Mouse (Mus musculus) embryo, embryonic 9.5 days (tissue): ENCODE data around the gene Tmem135.

Source experiments
- DNase-seq: peaks from one replicate; pipeline ENCODE4 v3.0.0-alpha.2; 2017; ENCODE audit errors: extremely low spot score

Tmem135 gene

DNA sequence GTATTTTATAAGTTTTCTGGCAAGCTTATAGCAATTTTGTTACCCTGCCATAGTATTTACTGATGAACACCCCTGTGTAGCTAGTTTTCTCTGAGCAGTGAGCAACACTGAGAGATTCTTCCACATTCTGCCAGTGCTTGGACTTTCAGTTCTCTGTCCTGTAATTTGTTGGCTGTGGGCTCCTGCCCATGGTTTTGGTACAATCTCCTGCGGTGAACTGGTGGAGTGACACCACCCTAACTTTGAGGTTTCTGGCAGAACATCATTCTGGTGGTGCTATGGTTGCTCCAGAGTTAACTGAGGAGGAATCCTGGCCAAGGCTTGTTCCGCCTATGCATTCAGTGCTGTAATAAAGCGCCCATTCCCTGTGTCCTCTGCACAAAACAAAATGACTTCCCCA lies 21.1 kb downstream of the Tmem135 start:
- DNase-seq = no peak

GRCm38 (mm10) chr7:89380935-89381705 lies 22.9 kb downstream of the Tmem135 start:
- DNase-seq = no peak

GRCm38 (mm10) chr7:89371623-89372295 lies 32.3 kb downstream of the Tmem135 start:
- DNase-seq = no peak

GRCm38 (mm10) chr7:89370917-89371316 lies 33.1 kb downstream of the Tmem135 start:
- DNase-seq = no peak

DNA sequence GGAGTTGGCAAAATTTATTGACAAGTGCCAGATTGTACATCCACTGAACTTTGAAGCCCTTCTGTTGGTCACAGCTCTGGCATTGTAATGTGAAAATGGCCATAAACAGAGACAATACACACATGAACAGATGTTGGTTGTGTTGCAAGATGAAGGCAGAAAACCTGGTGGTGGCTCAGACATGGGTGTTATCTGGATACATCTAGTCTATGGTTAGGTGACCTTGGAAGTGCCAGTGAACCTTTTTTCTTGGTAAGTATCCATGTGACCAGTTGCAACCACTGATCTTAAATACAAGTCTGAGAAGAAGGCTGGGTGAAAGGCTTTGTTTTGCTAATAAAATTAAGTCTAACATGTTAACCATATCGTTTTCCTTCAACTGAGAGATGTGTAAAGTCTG lies 33.9 kb downstream of the Tmem135 start:
- DNase-seq = no peak

DNA sequence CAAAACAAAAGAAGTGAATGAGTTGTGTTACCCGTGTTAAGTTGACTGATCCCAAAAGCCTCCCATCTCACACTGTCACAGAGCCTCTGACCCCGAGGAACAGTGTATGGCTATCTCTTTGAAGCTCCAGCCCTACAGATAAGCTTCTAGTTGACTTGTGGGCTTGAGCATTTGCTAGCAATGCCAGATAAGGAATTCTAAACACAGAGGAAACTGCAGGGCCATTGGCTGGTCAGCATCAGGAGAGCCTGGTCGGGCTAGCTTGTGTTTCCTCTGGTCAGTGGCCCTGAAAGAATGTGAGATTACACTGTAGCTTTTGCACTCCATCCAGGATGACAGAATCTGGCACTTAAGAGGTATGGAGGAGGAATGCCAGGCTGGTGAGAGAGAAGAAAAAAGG lies 36.4 kb downstream of the Tmem135 start:
- peak; percentile 41 for DNase-seq

DNA sequence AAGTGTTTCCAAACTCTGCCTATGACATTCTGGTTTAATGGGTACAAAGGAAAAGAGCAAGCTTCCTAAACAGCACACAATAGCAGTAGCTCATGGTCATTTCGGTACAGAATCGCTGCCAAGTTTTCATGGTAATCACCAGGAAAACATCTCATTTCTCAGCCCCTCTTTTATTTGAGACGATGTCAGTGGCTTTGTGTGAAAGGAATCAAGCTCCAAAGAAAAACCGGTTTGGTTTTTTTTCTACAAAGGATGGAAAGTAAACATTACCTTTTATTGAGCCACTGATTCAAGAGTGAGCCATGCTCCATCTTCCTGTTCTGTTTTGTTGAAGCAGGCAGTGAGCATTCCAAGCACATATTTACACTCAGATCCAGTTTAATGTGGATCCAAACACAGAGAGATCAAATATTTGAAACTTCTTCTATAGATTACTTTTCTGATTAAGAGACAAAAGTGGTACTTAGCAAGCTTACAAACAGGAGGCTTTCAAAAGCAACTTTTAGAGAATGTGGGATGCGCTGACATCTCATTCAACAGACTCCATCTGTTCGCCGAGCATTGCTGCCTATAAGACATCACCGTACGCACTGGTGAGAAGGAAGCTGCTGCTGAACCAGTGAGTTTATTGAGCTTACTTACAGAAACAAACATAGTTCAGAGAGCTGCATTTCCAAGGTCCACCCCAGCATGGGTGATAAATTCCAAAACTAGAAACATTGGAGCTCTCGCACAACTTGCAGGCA lies 38.7 kb downstream of the Tmem135 start:
- no peak for DNase-seq

DNA sequence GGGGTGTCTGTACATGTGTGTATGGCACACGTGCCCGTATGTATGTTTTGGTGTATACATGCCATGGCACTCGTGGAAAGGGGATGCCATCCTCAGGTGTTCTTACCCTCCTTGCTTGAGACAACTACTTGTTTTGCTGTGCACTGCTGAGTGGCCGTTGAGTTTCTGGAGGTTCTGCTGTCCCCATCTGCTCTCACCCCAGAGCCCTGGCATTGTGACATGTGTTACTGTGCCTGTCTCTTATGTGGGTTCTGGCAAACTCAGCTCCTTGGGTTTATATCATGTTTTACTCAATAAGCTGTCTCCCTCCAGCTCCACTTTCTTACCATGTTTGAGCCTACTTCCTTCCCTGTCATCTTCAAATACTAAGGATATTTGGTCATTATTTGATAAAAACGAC lies 40.0 kb downstream of the Tmem135 start:
- no peak for DNase-seq

GRCm38 (mm10) chr7:89356307-89356706 lies 47.7 kb downstream of the Tmem135 start:
- peak; percentile 32 for DNase-seq

- no peak for DNase-seq
These were observed 48.3 kb downstream of the Tmem135 start for GRCm38 (mm10) chr7:89355519-89356255.

DNA sequence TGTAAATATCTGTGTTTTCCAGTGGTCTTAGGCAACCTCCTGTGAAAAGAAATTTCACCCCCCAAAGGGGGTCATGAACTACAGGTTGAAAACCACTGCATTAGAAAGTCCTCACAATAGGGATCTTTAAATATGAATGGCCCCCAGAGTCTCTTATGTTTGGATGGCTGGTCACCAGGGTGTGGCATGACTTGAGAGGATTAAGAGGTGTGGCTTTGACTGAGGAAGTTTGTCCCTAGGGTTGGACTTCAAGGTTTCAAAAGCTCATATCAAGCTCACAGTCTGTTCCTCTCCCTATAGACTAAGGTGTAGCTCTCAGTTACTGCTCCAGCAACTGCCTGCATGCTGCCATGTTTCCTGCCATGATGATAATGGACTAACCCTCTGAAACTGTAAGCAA lies 62.0 kb downstream of the Tmem135 start:
- DNase-seq = no peak

DNA sequence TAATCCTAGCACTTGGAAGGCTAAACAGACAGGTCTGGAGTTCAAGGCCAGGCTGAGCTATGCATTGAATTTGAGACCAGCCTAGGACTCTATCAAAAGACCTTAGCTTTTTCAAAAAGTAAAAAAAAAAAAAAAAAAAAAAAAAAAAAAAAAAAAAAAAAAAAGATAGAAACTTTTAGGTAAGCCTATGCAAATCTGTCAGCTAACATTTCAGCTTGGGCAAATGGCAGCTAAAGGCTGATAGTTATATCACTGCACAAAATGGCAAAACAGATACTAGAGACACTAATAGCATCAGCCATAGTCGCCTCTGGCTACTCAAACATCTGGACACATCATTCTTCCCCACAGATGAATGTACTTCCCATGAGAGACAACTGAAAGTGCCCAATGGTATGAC lies 64.2 kb downstream of the Tmem135 start:
- no peak for DNase-seq

DNA sequence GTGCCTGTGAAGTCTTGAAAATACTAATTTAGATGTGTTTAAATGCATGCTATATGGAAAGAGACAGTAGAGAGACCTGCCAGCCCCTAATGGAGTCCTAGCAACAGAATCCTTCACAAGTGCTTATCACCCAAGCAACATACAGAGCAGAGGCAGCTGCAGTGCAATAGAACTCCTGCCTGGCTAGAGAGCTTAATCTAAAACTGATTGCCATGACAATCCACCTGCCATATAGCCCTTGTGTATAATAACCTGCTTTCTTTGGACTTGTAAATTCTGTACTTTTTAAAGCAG lies 64.9 kb downstream of the Tmem135 start:
- DNase-seq = no peak

DNA sequence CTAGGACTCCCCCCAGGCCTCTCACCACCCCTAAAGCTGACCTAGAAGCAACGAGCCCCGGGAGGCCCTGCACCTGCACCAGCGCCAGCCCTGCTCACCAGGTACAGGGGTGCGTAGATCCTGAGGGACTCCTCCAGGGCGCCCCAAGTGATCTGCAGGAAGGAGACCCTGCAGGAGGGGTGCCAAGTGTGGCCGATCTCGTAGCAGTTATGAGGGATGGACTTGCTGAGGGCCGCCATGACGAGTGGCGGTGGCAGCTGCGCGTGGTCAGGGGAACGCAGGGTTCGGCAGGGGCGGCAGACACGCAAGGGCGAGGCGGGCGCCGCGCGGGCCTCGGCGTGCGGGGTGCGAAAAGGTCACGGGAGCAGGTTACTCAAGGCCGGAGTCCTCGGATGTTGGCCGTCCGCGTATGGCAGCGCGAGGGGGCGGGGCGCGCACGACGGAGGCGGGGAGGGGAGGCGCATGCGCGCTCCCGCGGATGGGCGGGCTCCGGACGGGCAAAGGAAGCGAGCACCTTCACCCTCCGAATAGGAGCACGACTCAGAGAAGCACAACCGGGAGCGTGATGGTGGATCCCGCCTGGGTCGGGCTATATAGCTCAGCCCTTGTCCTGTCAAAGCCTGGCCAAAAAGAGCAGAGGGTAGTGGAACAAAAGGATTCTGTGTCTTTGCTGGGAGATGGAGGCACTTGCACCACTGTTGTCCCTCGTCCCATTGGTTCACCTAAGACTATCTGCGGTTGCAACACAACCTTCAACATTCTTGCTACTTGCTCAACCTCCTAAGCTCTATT lies 65.5 kb downstream of the Tmem135 start:
- peak; percentile 92 for DNase-seq

DNA sequence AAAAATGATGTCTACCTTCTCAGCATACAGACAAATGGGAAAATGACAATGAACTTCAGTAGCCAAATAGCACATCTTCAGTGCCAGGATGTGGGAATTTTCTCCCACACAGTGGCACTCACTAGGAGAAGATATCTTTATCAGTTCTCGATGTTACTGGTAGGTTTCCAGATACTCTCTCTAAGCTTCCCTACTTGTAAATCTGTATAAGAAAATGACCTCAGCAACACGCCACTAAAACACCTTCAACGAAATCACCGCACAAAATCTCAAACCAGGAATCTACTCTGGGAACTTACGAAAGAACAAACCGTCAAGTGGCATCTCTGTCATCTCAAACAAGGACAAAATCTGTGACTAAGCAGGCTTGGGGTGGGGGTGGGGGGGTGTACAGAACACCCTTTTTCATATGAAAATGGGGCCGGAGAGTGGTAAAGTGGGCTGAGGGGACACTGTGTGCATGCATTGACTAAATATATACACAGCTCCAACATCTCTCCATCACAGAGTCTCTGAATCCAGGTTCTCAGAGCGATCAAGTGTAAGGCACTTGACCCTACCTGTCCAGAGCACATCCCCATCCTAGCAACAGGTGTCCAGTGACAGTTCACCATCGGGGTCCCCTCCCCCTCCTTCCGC lies 66.2 kb downstream of the Tmem135 start:
- DNase-seq = peak; percentile 3

DNA sequence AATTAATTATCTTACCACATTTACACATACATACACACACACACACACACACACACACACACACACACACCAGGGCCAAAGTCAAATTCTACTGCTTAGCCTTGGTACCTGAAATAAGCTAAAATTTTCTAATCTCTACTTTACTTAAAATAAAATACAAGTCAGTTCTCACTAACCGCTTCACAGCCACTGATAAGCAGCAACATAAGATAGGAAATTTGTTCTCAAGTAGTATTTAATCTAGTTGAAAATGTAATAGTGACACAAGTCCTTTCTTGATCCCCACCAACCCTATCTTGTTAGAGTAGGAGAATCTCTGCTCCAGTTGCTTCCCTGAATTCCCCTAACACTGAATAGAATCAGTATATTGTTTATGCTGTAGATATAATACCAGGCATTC lies 67.6 kb downstream of the Tmem135 start:
- no peak for DNase-seq

DNA sequence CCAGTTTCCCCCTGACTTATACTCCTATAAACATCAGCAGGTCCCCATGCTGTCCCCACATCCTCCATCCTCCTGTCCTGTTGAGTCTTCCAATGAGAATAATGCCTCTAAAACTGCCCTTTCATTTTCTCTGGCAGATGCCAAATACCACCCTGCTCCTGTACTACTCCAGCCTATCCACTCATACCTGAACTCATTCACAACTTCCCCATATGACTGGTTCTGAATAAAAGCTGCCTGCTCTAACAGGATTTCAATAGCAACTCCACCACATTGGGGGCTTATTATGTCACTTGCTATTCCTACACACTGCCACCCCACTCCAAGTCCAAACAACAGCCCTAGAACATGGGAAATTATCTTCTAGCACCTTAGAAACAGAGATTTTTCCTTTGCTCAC lies 68.7 kb downstream of the Tmem135 start:
- DNase-seq = no peak

DNA sequence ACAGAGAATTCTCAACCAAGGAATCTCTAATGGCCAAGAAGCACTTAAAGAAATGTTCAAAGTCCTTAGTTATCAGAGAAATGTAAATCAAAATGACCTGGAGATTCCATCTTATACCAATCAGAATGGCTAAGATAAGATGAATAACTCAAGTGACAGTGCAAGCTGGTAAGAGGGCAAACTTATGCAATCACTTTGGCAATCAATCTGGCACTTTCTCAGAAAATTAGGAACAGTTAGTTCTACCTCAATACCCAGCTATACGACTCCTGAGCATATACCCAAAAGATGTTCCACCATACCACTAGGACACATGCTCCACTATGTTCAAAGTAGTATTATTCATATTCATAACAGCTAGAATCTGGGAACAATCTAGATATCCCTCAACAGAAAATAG lies 74.1 kb downstream of the Tmem135 start:
- DNase-seq = no peak

- no peak for DNase-seq
These were observed 76.3 kb downstream of the Tmem135 start for GRCm38 (mm10) chr7:89327731-89328130.

DNA sequence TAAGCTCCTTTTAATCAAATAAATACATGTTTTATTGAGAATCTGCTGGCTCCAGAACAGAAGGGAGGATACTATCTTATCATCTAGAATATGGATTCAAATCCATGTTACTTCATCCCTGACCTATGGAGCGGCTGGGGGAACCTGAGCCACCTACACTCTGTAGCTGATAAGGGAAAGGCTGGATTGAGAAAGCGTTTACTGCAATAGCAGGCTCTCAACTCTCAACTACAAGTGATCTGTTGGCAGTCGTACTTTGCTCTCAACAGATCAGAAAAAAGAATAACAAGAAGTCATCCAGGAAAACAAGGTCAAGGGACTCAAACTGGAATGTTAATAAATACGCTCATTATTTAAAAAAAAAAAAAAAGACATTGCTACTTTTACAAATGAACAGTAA lies 77.3 kb downstream of the Tmem135 start:
- DNase-seq = no peak

- DNase-seq = no peak
These were observed 77.8 kb downstream of the Tmem135 start for GRCm38 (mm10) chr7:89326202-89326601.
